Mouse (Mus musculus) lung, postnatal 25 days (tissue): Measurements from ENCODE around the gene Med26.

Experiments
- DNase-seq: peaks from one replicate; pipeline ENCODE4 v3.0.0; 2022; ENCODE audit warnings: low spot score

The Med26 gene

GRCm38 (mm10) chr8:72547802-72548643 lies at the start of gene Med26:
TSS of gene Med26 (minus strand) at chr8:72548270.
- DNase-seq, result peak; percentile 99

- DNase-seq, result peak; percentile 54
Observed at GRCm38 (mm10) chr8:72590198-72590597, 42.1 kb upstream of the Med26 start.

GRCm38 (mm10) chr8:72589286-72589685 lies 41.2 kb upstream of the Med26 start:
- no peak for DNase-seq

GRCm38 (mm10) chr8:72588865-72589264 lies 40.8 kb upstream of the Med26 start:
- DNase-seq, result no peak

GRCm38 (mm10) chr8:72587806-72588205 lies 39.7 kb upstream of the Med26 start:
- DNase-seq, result peak; percentile 16

- no peak for DNase-seq
Observed at GRCm38 (mm10) chr8:72584390-72584789, 36.3 kb upstream of the Med26 start.

- peak; percentile 54 for DNase-seq
Observed at GRCm38 (mm10) chr8:72583056-72583771, 35.1 kb upstream of the Med26 start.

GRCm38 (mm10) chr8:72579374-72579773 lies 31.3 kb upstream of the Med26 start:
- no peak for DNase-seq

GRCm38 (mm10) chr8:72577941-72578340 lies 29.9 kb upstream of the Med26 start:
- no peak for DNase-seq

- no peak for DNase-seq
Observed at GRCm38 (mm10) chr8:72577266-72577665, 29.2 kb upstream of the Med26 start.

GRCm38 (mm10) chr8:72575915-72576314 lies 27.8 kb upstream of the Med26 start:
- DNase-seq, result no peak

- no peak for DNase-seq
Observed at GRCm38 (mm10) chr8:72573450-72573849, 25.4 kb upstream of the Med26 start.

- DNase-seq, result no peak
Observed at GRCm38 (mm10) chr8:72572507-72572906, 24.4 kb upstream of the Med26 start.

- peak; percentile 76 for DNase-seq
Observed at GRCm38 (mm10) chr8:72571611-72572473, 23.8 kb upstream of the Med26 start, which contains the start of gene Tmem38a. TSS of gene Tmem38a (plus strand) at chr8:72572055.

GRCm38 (mm10) chr8:72570633-72571610 lies 22.9 kb upstream of the Med26 start, which contains the start of gene Smim7:
TSS of gene Smim7 (minus strand) at chr8:72571088.
- peak; percentile 99 for DNase-seq

GRCm38 (mm10) chr8:72565970-72566369 lies 17.9 kb upstream of the Med26 start:
- no peak for DNase-seq

GRCm38 (mm10) chr8:72561111-72561689 lies 13.1 kb upstream of the Med26 start:
- DNase-seq, result no peak

GRCm38 (mm10) chr8:72555770-72556169 lies 7.7 kb upstream of the Med26 start:
- DNase-seq, result no peak

GRCm38 (mm10) chr8:72549314-72549892 lies 1.3 kb upstream of the Med26 start:
- peak; percentile 81 for DNase-seq
